Mouse (Mus musculus): Measurements from ENCODE around the gene Map3k13. TPM values are rescaled to one million over a fixed set of nuclear protein-coding genes. Genes with fewer than 3 reads are reported as not detected.

Gene Map3k13
- polyA plus RNA-seq, 1 experiment from 2014 or later = 1.0 TPM

- Histone ChIP-seq H3K9me3 (no peaks in the 10 kb centered on the region), H3K4me2 (replicated peaks) (no peak overlapping the region), H3K27me3 (no peaks in the 10 kb centered on the region), H3K36me3 (no peaks in the 10 kb centered on the region), H3K27ac (no peak overlapping the region), H3K4me3 (no peak overlapping the region), H3K9ac (no peak overlapping the region), H3K4me1 (no peaks in the 10 kb centered on the region)
- ATAC-seq (ENCODE audit: low FRiP score, low read depth) = no peak
- 76% methylated on average over 8 of the region's 8 CpGs for WGBS
These were observed 40.9 kb downstream of the Map3k13 start for GRCm38 (mm10) chr16:21834866-21835583.

- WGBS = 36% methylated on average over 7 of the region's 7 CpGs
These were observed 41.4 kb downstream of the Map3k13 start for GRCm38 (mm10) chr16:21835584-21835931.

GRCm38 (mm10) chr16:21836311-21837072, 42.3 kb downstream of the Map3k13 start:
- Histone ChIP-seq H3K4me3 (no peak overlapping the region), H3K27me3 (no peaks in the 10 kb centered on the region), H3K9ac (no peak overlapping the region), H3K36me3 (no peaks in the 10 kb centered on the region), H3K4me1 (no peaks in the 10 kb centered on the region), H3K4me2 (replicated peaks) (no peak overlapping the region), H3K9me3 (no peaks in the 10 kb centered on the region), H3K27ac (no peak overlapping the region)
- no peak for ATAC-seq (ENCODE audit: low FRiP score, low read depth)
- WGBS = 47% methylated on average over 7 of the region's 7 CpGs

More at GRCm38 (mm10) chr16:21835584-21835931, 41.4 kb downstream of the Map3k13 start:
- H3K9ac ChIP-seq = no peak overlapping the region
- no peaks in the 10 kb centered on the region for H3K9me3 ChIP-seq
- no peaks in the 10 kb centered on the region for H3K27me3 ChIP-seq
- ATAC-seq (ENCODE audit: low FRiP score, low read depth) = no peak
- no peaks in the 10 kb centered on the region for H3K4me1 ChIP-seq
- no peak overlapping the region for H3K4me3 ChIP-seq
- no peaks in the 10 kb centered on the region for H3K36me3 ChIP-seq
- H3K27ac ChIP-seq = no peak overlapping the region
- no peak overlapping the region for H3K4me2 ChIP-seq (replicated peaks)

GRCm38 (mm10) chr16:21837694-21838093, 43.5 kb downstream of the Map3k13 start:
- Histone ChIP-seq H3K4me1 (no peaks in the 10 kb centered on the region), H3K9ac (no peak overlapping the region), H3K27ac (no peak overlapping the region), H3K4me3 (no peak overlapping the region), H3K9me3 (no peaks in the 10 kb centered on the region), H3K36me3 (no peaks in the 10 kb centered on the region), H3K27me3 (no peaks in the 10 kb centered on the region), H3K4me2 (replicated peaks) (no peak overlapping the region)
- no peak for ATAC-seq (ENCODE audit: low FRiP score, low read depth)
- 84% methylated on average over 6 of the region's 6 CpGs for WGBS

GRCm38 (mm10) chr16:21845800-21846671, 51.9 kb downstream of the Map3k13 start:
- H3K9ac ChIP-seq = peak overlapping the region; percentile 68
- peak overlapping the region; percentile 69 for H3K27ac ChIP-seq
- H3K9me3 ChIP-seq = no peaks in the 10 kb centered on the region
- ATAC-seq (ENCODE audit: low FRiP score, low read depth) = peak; percentile 100
- H3K4me2 ChIP-seq (replicated peaks) = peak overlapping the region; percentile 79
- H3K27me3 ChIP-seq = no peaks in the 10 kb centered on the region
- peak overlapping the region; percentile 47 for H3K4me3 ChIP-seq
- H3K4me1 ChIP-seq = 0 out of 2 replicates have a peak, but pooled peaks cover 3% of the 10 kb centered on the region
- WGBS = under 1% methylated on average over 16 of the region's 16 CpGs
- H3K36me3 ChIP-seq = no peaks in the 10 kb centered on the region

- H3K4me2 ChIP-seq (replicated peaks) = no peak overlapping the region
- WGBS = 74% methylated on average over 3 of the region's 3 CpGs
- H3K4me3 ChIP-seq = no peak overlapping the region
- H3K4me1 ChIP-seq = 0 out of 2 replicates have a peak, but pooled peaks cover 3% of the 10 kb centered on the region
- H3K27me3 ChIP-seq = no peaks in the 10 kb centered on the region
- no peaks in the 10 kb centered on the region for H3K9me3 ChIP-seq
- no peaks in the 10 kb centered on the region for H3K36me3 ChIP-seq
- no peak overlapping the region for H3K27ac ChIP-seq
- no peak overlapping the region for H3K9ac ChIP-seq
- no peak for ATAC-seq (ENCODE audit: low FRiP score, low read depth)
These were observed 54.3 kb downstream of the Map3k13 start for GRCm38 (mm10) chr16:21848444-21848843.

GRCm38 (mm10) chr16:21848847-21849246, 54.7 kb downstream of the Map3k13 start:
- Histone ChIP-seq H3K27ac (no peak overlapping the region), H3K27me3 (no peaks in the 10 kb centered on the region), H3K9me3 (no peaks in the 10 kb centered on the region), H3K9ac (no peak overlapping the region), H3K36me3 (no peaks in the 10 kb centered on the region), H3K4me1 (0 out of 2 replicates have a peak, but pooled peaks cover 3% of the 10 kb centered on the region), H3K4me3 (no peak overlapping the region), H3K4me2 (replicated peaks) (no peak overlapping the region)
- ATAC-seq (ENCODE audit: low FRiP score, low read depth) = no peak
- 83% methylated on average over 4 of the region's 4 CpGs for WGBS

- peaks cover 14% of the 10 kb centered on the region for H3K4me1 ChIP-seq
- no peaks in the 10 kb centered on the region for H3K36me3 ChIP-seq
- no peak for ATAC-seq (ENCODE audit: low FRiP score, low read depth)
- H3K9me3 ChIP-seq = no peaks in the 10 kb centered on the region
- H3K4me3 ChIP-seq = no peak overlapping the region
- H3K27ac ChIP-seq = no peak overlapping the region
- 90% methylated on average over 7 of the region's 7 CpGs for WGBS
- no peaks in the 10 kb centered on the region for H3K27me3 ChIP-seq
- H3K4me2 ChIP-seq (replicated peaks) = no peak overlapping the region
- H3K9ac ChIP-seq = no peak overlapping the region
These were observed 58.2 kb downstream of the Map3k13 start for GRCm38 (mm10) chr16:21852374-21852773.

- no peaks in the 10 kb centered on the region for H3K36me3 ChIP-seq
- H3K9ac ChIP-seq = no peak overlapping the region
- no peak for ATAC-seq (ENCODE audit: low FRiP score, low read depth)
- H3K4me2 ChIP-seq (replicated peaks) = no peak overlapping the region
- no peak overlapping the region for H3K27ac ChIP-seq
- no peaks in the 10 kb centered on the region for H3K9me3 ChIP-seq
- H3K4me1 ChIP-seq = peaks cover 19% of the 10 kb centered on the region
- no peak overlapping the region for H3K4me3 ChIP-seq
- H3K27me3 ChIP-seq = no peaks in the 10 kb centered on the region
- 57% methylated on average over 7 of the region's 7 CpGs for WGBS
These were observed 59.3 kb downstream of the Map3k13 start for GRCm38 (mm10) chr16:21853446-21853941.

GRCm38 (mm10) chr16:21854589-21855284, 60.6 kb downstream of the Map3k13 start:
- Histone ChIP-seq H3K9me3 (no peaks in the 10 kb centered on the region), H3K27me3 (no peaks in the 10 kb centered on the region), H3K9ac (no peak overlapping the region), H3K4me2 (replicated peaks) (no peak overlapping the region), H3K4me1 (peaks cover 19% of the 10 kb centered on the region), H3K36me3 (no peaks in the 10 kb centered on the region), H3K4me3 (no peak overlapping the region), H3K27ac (no peak overlapping the region)
- no peak for ATAC-seq (ENCODE audit: low FRiP score, low read depth)
- WGBS = 92% methylated on average over 5 of the region's 5 CpGs

- 60% methylated on average over 5 of the region's 5 CpGs for whole genome bisulfite sequencing
- Histone ChIP-seq H3K9me3 (no peaks in the 10 kb centered on the region), H3K9ac (no peak overlapping the region), H3K27ac (no peak overlapping the region), H3K36me3 (no peaks in the 10 kb centered on the region), H3K4me2 (replicated peaks) (no peak overlapping the region), H3K27me3 (no peaks in the 10 kb centered on the region), H3K4me3 (no peak overlapping the region), H3K4me1 (peaks cover 19% of the 10 kb centered on the region)
- ATAC-seq (ENCODE audit: low FRiP score, low read depth) = no peak
These were observed 62.0 kb downstream of the Map3k13 start for GRCm38 (mm10) chr16:21856134-21856533.

All from limb, embryonic 13.5 days (tissue).